Mouse (Mus musculus) Muller cell, postnatal 12 days (primary cell): ENCODE results near the gene Ppp1r3e.

Experiments used
- DNase-seq: peaks from one replicate; pipeline ENCODE4 v3.0.0-alpha.2; 2015; ENCODE audit errors: inconsistent ontology term

The Ppp1r3e gene

GRCm38 (mm10) chr14:54883154-54884021 is 6.0 kb upstream of the Ppp1r3e start, which contains the start of the genes Bcl2l2 and Gm20521:
TSS of gene Bcl2l2 (plus strand) at chr14:54883377.
TSS of gene Gm20521 (plus strand) at chr14:54883441.
- DNase-seq, result peak; percentile 97

GRCm38 (mm10) chr14:54876539-54877047 is 757 bp downstream of the Ppp1r3e start:
- DNase-seq, result peak; percentile 95

GRCm38 (mm10) chr14:54875844-54876538 is 1.4 kb downstream of the Ppp1r3e start:
- DNase-seq, result no peak

- DNase-seq, result no peak
Measured at GRCm38 (mm10) chr14:54874165-54874564, 3.2 kb downstream of the Ppp1r3e start.

- no peak for DNase-seq
Measured at GRCm38 (mm10) chr14:54870861-54871260, 6.5 kb downstream of the Ppp1r3e start, which contains the start of gene Homez. TSS of gene Homez (minus strand) at chr14:54870961.

GRCm38 (mm10) chr14:54868026-54868425 is 9.3 kb downstream of the Ppp1r3e start:
- DNase-seq, result no peak

- no peak for DNase-seq
Measured at GRCm38 (mm10) chr14:54866936-54867335, 10.4 kb downstream of the Ppp1r3e start.

GRCm38 (mm10) chr14:54866268-54866667 is 11.1 kb downstream of the Ppp1r3e start:
- no peak for DNase-seq

- no peak for DNase-seq
Measured at GRCm38 (mm10) chr14:54865626-54866025, 11.7 kb downstream of the Ppp1r3e start.

- no peak for DNase-seq
Measured at GRCm38 (mm10) chr14:54864313-54865036, 12.9 kb downstream of the Ppp1r3e start.

GRCm38 (mm10) chr14:54863501-54864312 is 13.6 kb downstream of the Ppp1r3e start:
- DNase-seq, result peak; percentile 95

GRCm38 (mm10) chr14:54860511-54860910 is 16.8 kb downstream of the Ppp1r3e start:
- no peak for DNase-seq

GRCm38 (mm10) chr14:54857891-54858290 is 19.5 kb downstream of the Ppp1r3e start:
- no peak for DNase-seq

GRCm38 (mm10) chr14:54856703-54857102 is 20.6 kb downstream of the Ppp1r3e start:
- no peak for DNase-seq

- DNase-seq, result no peak
Measured at GRCm38 (mm10) chr14:54855726-54856125, 21.6 kb downstream of the Ppp1r3e start.

- peak; percentile 64 for DNase-seq
Measured at GRCm38 (mm10) chr14:54843461-54843860, 33.9 kb downstream of the Ppp1r3e start.

GRCm38 (mm10) chr14:54823716-54824115 is 53.6 kb downstream of the Ppp1r3e start:
- DNase-seq, result no peak
